Mouse (Mus musculus): ENCODE results near the gene Fam198b.
A peak's percentile ranks its signal among the peaks of the same experiment; 100 is the strongest.
"Not testable (repeated sequence)": the region's sequence is repeated elsewhere in the genome, so short reads cannot be mapped to it uniquely, and the experiment has no call there.

Fam198b gene

DNA sequence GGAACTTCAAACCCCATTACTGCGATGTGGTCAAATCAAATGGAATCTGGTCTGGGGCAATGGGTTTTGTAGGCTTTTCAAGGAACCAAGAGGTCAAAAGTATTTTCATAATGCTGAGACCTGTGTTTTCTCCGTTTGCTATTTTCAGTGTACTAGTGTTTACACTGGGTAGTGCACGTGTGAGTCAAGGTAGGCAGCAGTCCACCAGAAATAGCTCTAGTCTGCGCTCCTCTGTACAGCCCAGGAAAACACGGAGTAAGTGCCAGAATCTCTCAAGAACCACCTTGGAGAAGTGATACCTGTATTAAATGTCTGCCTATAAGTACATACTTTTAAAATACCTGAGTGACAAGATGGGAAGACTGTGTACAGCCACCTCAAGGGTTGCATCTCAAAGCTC, 44.1 kb downstream of the Fam198b start:
- no peak for DNase-seq

DNA sequence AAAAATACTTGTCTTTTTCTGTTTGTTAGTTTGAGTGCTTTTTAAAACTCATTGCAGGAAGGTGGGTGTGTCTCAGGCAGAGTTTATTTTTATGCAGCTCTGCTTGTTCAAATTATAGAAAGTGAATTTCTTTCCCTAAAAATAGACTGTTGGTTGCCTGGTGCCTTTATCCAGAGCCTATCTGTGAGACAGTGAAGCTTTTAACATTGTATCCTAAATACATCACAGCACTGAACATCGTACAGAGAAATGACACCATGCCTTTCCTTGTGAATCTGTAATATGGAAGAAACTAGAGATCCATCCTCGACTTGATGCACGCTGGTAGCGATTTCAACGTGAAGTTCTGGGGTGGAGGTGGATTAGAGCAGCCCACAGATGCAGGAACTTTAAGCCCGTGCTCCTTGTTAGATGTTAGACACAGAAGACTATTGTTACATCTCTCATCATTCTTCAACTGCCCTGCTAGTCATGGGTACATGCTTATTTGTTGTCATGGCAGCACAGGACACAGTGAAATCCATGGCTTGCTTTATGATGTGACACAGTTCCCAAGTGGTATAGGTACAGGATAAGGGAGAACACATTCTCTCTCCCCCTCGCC, 45.9 kb downstream of the Fam198b start:
- no peak for DNase-seq

DNA sequence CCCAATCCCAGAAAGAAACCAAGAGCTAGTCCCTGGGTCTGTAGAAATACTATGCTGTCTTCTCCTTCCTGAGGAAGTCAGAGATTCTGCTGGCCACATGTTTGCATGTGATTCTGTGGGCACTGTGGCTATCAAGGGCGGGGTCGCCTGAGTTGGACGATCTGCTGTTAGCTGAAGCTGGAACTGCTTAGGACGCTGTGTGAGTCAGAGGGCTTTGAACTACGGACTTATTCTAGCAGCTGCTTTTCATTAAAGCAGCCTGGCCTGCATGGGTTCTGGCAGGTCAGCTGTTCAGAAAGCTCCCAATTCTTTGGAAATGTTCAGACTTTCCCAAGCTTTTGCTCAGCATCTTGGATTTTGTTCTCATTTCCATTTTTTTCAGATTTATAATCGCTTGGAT, 51.9 kb downstream of the Fam198b start:
- peak; percentile 29 to 45 for DNase-seq

DNA sequence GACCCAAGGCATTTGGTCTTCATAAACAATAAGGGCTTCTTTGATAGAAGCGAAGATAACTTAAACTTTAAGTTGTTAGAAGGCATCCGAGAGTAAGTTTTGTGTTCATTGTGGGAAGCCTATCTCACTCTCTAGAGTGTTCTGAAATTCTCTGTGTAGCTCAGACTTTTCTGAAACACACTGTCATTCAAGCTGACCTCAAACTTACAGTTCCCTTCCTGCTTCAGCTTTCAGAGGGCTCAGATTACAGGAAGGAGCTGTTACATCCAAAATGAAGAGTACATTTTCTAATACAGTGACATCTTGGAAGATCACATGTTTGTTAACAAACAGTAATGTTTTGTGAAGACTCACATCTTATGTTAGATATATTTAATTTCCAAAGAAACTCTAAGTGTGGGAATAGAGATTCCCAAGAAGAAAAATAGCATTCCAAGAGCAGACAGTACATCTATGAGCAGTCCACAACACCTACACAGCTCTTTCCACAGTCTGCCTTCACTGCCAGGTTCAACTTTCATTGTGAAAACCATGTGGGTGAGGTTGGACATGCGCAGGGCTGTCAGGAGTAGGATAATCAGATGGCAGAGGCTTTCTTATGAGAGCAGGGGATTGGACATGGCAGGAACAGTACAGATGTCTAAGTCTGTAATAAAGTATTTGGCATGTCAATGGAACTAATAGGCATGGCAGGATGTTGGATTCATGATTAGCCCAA, 52.6 kb downstream of the Fam198b start:
- DNase-seq = no peak

DNA sequence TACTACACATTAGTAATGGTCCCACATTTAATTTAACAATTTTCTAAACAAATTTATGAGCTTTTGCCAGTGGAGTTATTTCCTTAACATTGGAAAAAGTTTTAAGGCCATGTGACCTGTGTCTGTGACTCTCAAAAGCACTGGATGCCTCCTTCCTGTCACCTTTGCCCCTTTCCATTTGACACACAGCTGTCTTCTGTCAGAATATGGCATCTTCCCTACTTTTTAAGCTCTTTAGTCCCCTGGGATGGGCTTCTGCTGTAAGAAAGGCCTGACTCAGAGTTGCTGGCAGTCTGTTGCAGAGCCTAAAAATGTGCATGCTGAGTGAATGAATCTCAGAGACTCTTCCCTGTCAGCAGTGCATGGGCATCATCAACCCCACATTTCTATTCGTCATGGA, 63.4 kb downstream of the Fam198b start:
- peak; percentile 13 to 26 for DNase-seq

DNA sequence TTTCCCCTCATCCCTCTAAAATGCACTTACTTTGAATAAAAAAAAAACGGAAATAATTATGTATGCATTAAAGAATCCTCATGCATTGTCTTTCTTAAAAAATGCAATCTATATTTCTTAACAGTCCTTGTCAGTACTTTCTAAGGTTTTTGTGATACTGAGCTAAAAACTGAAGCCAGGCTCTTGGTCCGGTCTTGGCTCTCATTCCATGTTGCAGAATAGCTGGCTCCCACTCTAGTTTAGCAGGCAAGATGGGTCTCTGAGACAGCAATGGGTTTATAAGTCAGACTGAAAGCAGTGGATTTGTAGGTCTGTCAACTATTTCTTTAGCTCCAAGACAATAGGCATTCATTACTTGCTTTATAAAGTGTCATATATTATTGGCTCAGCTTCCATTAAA, 63.8 kb downstream of the Fam198b start:
- DNase-seq = peak in 1 of 2 experiments; percentile 19

DNA sequence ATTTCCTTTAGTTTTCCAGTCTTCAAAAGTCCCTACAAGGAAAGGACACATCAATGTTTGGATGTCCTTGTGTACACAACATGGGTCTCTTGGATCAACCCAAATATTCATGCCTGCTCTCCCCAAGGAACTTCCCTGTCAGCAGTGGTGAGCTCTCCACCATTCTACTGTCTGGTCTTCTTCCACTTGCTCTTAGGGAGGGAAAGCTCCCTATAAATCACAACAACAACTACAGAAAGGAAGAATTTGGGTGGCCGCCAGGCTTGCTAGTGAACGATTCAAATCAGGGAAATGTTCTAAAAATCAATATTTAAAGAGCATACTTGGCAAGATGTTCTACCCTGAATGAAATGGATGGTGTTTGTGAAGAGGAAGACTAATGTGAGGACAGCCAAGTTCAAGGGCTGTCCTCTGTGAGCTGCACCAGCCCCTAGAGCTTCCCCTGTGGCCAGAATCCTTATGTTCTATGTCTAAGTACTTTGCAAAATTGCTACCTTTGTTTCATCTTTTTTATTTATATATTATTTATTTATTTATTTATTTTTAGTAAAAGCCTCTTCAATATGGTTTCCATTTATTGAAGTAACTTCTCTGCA, 68.9 kb downstream of the Fam198b start:
- peak in 1 of 2 experiments; percentile 13 for DNase-seq

DNA sequence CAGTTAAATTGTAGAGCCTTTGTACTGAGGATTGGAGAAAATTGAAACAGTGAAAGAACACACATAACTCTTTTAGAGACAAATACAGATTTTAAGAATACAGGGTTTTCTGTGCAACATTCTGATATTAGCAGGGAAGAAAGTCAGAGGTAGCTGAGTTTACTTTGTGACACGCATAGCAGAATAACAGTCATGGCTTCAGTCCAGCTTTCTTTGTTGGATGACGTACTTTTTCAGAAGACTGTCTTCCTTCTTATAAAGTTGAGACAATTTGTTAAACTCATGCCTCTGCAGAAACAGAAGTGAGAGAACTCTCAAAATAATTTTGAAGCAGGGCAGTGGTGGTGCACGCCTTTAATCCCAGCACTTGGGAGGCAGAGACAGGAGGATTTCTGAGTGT, 70.9 kb downstream of the Fam198b start:
- no peak for DNase-seq

DNA sequence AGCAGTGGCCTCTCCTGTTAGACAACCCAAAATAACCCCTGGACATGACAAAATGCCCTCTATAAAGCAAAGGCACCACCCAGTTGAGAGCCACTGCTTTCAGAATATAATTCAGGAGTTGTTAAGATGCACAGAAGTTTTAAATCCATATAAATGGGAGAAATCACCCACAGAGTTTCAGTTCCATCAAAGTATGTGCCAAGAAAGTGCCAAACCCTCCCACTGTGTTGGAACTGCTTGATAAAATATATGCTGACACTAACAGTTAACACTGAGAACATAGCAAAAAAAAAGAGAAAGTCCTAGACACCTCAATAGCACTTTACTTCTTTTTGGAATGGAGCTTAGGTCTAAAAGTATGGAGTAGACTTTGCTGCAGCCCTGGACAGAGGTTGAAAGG, 72.5 kb downstream of the Fam198b start:
- no peak for DNase-seq

DNA sequence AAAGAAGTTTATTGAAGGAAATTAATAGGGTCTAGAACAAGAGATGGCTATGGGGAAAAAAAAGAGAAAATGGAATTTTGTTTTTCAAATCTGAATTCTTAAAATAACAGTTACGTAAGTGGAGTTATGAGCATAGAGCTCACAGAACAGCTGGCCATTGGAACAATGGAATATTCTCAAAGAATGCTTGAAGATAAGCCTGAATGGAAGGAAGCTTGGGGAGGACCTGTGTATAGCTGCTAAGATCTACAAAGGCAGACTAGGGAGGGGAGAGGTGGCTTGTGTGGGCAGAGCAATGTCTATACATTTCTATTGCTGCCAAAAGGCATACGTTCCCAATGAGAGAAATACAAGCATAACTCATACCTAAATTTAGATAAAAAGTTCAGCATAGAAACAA, 73.4 kb downstream of the Fam198b start:
- DNase-seq = no peak

DNA sequence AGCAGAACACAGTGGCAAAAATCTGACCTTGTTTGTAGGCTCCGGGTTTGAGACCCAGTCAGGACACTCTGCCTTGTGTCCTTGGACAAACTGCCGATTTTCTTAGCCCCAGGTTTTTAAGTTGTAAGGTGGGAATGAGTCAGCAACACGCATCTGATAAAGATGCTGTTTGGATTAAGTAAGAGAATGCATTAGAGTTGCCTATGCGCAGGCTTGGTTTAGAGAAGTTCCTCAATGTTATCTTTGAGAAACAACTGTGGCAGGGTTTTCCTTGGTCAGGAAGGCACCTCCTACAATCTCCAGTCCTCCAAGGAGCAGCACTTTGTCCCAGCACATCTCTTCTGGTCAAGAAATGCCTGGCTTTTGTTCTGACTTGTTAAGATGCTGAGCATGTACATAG, 82.4 kb downstream of the Fam198b start:
- peak in 1 of 2 experiments; percentile 1 for DNase-seq

DNA sequence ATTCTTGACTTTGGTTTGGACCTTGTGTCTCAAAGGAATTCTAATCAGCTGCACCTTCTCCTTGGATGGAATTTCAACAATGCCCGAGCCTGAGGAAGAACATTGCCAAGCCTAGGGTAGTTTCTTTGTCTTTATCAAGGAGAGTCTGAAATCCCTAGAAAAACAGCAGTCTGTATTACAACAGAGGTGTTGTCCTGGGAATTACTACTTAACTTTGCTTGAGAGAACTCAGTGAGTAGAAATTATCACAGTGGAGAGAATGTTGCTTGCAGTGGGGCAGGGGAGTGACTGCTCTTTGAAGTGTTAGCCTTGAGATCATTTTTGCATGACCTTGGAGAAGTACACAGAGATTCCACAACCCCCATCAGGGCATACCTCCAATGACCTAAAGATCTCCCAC, 83.0 kb downstream of the Fam198b start:
- peak in 1 of 2 experiments; percentile 2 for DNase-seq

DNA sequence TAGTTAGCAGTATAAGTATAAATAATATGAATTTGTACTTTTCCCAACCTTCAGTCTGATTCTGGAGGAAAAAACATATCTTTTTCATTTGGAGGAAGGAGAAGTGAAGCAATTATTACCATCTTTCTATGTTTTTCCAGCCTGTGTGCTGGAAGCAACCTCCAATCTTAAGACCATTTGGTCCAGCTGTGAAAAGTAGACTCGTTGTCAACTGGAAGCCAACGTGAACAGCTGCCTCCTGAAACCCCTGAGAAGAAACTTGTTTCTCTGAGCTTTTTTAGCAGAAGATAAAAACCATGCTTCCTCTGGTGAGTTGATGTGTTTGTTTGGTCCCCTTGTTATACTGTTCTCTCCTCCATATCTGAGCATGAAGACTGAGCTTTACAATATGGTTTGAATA, 84.1 kb downstream of the Fam198b start:
- DNase-seq = no peak

DNA sequence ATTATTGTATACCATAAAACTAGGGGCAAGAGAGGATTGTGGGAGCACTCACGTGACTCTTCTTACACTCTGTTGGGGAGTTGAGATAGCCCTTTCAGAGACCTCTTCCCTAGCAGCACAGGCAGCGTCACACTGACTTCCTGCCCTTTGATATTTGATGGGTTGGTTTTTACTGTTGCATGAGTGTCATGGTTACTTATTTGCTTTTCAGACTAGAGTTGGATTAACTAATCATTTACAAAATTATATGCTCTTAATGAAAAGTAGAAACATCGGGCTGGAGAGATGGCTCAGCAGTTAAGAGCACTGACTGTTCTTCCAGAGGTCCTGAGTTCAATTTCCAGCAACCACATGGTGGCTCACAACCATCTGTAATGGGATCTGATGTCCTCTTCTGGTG, 85.2 kb downstream of the Fam198b start:
- DNase-seq = not testable (repeated sequence)

DNA sequence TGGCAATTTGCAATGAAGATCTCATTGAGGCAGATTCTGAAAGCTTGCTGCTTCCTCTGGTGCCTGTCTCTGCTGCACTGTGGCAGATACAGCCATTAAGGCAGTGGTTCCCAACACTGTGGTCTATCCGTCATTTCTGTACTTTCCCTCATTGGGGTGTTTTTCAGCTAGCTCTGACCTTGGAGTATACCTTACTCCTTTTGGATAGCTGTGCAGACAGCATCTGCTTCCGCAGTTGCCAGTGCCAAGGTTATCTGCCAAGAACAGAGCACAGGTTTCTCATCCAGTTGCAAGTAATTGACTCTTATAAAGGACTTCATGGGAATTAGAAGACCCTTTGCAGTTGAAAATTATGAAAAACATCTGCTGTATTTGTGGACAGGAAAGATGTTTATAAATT, 85.7 kb downstream of the Fam198b start:
- DNase-seq = peak in 1 of 2 experiments; percentile 37

DNA sequence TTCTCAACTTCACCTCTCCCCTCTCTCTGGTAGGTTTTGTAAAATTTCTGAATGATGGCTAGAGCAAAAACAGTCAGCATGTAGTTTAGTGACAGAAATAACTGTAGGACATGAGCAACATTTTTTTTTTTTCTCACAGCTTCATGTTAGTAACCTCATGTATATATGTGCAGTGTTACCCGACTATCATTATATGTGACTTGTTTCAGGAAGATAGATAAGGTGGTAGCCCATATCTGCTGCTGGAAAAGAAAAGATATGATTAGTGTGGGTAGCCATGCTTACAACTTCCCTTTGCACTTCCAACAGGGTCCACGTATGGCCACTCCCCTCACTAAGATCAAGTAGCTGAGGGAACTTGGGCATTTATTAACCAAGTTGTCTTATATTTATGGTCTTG, 86.2 kb downstream of the Fam198b start:
- no peak for DNase-seq

DNA sequence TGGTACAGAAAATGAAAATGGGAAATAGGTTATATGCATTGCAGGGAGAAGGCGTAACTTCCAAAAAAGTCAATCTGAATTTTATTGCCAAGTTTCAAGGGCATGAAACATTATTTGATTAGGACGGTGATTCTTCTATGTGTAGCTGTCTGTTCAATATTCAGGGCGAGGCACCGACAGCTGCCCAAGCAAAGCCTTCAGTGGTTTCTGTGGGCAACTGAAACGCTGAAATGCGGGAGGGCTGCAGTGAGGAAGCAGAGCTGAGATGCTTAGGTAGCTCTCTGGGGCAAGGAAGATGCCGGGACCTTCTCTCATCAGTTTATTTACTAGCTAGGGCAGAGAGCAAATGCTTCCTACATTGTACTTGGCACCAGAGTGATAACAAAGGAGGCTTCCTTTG, 87.2 kb downstream of the Fam198b start:
- DNase-seq = no peak

DNA sequence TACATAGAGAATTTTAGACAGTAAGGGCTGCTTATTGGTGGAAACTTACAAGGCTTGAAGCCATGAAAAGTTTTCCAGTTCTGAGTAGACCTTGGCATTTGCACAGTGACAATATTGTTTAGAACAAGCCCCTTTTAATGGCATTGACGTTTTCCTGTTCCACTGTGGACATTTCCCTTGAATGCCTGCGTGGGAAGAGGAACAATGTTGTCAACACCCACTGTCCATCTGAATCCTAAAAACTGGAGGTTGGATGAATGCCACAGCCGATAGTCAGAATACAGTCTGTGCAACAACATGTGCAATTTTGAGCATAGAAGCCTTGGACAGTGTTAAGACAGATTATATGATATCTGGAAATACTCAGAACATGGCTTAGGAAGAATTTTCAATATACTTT, 92.5 kb downstream of the Fam198b start:
- peak in 1 of 2 experiments; percentile 35 for DNase-seq

DNA sequence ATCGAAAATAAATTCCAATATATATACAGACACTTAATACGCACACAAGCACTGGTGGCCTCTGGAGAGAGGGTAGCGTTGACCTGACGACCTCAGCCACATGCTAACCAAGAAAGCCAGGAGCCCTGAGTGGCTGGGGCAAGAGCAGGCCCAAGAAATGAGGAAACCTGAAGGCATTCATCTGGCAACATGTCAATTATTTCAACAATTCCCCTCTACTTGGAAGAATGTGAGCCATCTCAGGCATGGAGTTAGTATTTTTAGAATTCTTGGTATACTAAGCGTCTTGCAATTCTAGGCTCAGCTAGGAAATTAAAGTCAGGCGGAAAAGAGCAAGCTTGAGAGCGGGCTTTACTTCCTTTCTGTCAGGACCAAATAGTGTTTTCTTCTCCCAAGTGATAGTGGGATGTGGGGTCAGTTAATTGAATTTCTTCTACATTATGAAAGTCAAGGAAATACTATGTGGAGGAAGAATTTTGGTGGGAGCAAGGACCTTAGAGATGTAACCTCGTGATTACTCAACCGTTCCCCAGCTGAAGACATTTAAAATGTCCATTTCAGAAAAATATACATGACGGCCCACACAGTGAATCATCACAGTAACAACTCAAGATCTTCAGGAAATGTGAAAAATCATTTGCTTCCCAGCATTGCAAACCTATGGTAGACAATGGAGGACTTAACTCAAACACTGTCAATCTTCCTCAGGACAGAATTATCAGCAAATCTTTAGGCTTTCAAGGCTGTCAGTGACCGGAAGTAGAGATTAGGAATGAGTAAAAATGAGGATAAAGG, 93.5 kb downstream of the Fam198b start:
- peak; percentile 23 to 56 for DNase-seq

DNA sequence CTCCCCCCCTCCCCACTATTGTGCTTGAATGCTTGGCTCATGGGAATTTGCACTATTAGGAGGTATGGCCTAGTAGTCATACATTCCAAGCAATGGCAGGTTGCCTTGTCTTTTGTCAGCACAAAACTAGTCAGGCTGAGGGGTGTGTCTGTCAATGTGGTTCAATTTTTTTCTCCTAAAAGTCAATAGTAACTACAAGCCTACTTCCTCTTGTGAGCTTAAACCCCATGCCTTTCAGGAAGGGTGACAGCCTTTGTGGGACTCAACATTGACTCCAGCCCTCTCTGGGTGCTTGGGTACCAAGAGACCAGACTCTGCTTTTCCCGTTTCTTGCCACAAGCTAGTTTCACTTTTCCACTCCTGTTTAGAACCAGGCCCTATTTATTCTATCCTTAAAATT, 96.4 kb downstream of the Fam198b start:
- DNase-seq = no peak

DNA sequence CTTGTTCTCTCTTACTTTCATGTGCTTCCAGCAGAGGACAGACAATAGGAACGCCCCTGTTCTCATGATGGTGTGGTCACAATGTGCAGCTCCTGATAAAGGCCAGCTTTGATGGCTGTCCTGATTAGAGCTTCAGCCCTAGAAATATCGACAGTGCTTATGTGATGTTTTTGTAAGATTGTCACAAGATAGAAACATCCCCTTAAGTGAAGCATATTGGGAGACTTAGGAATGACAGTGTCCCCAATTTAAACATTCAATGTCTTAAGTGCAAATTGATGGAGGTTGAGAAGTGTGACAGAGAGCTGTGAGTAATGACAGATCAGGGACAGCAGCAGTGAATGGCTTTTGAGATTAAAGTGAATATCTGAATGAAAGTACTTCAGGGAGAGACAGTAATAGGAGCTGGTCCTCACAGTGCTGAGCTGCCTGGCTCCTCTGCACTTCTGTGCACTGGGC, 99.7 kb downstream of the Fam198b start:
- DNase-seq = no peak

DNA sequence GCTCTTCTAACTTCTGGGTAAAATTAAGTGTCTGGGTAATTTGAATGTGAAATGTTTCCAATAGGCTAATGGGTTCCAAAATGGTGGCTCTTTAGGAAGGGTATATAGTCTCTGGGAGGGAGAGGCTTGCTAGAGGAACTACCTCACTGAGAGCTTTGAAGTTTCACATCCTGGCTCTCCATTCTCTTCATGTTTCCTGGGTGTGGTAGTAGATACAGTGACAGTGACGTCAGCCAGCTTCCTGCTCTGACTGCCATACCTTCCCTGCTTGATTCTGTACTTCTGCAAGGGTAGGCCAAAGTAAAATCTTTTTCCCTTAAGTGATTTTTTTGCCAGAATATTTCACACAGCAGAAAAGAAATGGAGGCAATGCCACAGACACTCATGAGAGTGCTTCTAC, 100.2 kb downstream of the Fam198b start:
- peak; percentile 36 to 43 for DNase-seq

DNA sequence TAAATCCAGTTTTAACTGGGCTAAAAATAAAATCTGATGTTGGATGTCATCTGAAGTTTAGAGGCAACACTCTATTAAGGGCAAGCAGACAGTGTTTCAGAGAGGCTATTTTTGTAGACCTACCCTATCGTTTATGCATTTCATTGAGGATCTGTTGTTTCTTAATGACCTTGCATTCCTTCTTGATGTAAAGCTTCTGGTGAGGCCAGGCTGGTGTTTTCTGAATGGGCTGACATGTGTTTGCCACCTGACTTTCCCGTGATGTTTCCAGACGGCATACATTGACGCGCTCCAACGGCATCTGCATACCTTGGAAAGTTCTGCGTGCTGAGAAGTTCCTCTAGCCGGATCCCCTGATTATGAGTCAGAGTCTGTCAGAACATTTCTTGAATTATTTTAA, 104.9 kb downstream of the Fam198b start:
- peak in 1 of 2 experiments; percentile 29 for DNase-seq

Data from lung, postnatal 4 days (tissue).